In the genomic region with DNA sequence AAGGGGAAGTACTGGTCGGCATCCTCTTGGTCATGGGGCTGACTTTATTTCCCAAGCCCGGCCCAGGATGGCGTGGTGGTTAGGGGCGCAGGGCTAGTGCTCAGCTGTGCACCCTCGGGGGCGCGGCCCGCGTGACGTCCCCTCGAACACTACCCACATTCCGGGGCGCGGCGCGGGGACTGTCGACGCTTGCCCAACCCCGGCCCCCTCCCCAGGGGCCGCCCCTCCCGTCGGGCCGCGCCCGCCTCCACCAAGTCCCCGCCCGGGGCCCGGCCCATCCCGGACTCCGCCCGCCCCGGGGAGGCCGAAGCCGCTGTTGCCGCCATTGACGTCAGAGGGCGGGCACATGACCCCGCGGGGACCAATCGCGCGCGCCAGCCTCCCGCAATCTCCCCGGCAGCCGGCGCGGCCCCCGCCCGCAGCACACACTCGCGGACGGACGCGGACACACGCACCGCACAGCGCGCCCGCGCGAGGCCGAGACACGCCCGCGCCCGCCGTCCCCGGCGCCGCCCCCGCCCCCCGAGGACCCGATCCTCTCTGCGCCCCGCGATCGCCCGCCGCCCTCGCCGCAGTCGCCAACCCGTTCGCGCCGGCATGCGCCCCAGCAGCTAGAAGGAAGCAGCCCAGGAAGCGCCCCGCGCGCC, we compare ENCODE assay signal across 8 mouse cellular contexts. TPM values are rescaled to one million over a fixed set of nuclear protein-coding genes. Genes with fewer than 3 reads are reported as not detected.
DNase-seq lines count a peak whose midpoint lies in the region; ATAC-seq lines count a peak whose summit lies in the region.

No protein-coding gene starts in this region.

- H3K9me3 ChIP-seq in hindbrain, embryonic 14.5 days (ENCODE audit: control insufficient read depth, low read length), result no peaks in the 10 kb centered on the region

- H3K4me2 ChIP-seq in hindbrain, embryonic 14.5 days (replicated peaks), result peak overlapping the region; percentile 94

- H3K4me1 ChIP-seq in hindbrain, embryonic 14.5 days (replicated peaks; ENCODE audit: control insufficient read depth, insufficient read depth, low read length), result peaks cover 26% of the 10 kb centered on the region

- H3K27ac ChIP-seq in hindbrain, embryonic 14.5 days, result peak overlapping the region; percentile 95

- peak; percentile 87 for ATAC-seq in hindbrain, embryonic 14.5 days (ENCODE audit: low FRiP score)

- no peaks in the 10 kb centered on the region for H3K36me3 ChIP-seq in hindbrain, embryonic 14.5 days (replicated peaks; ENCODE audit: control insufficient read depth, insufficient read depth)

- peak; percentile 91 for DNase-seq in T-cell, adult 2 months (ENCODE audit: low spot score)
- DNase-seq in cerebellum, postnatal 25 days, result peak; percentile 95 to 97
- peak; percentile 85 for DNase-seq in frontal cortex, postnatal 25 days (ENCODE audit: low spot score in 2 of 2)
- peak; percentile 91 for DNase-seq in hindbrain, embryonic 14.5 days (ENCODE audit: low spot score)
- DNase-seq in left cerebral cortex, adult 11 months (ENCODE audit: low spot score), result peak; percentile 91
- DNase-seq in lung, postnatal 36 days, result peak; percentile 97
- DNase-seq in retina, embryonic 14.5 days (ENCODE audit: low spot score), result peak; percentile 90
- DNase-seq in thymus, postnatal 36 days, result peak; percentile 93 to 95

- H3K9ac ChIP-seq in hindbrain, embryonic 14.5 days, result peak overlapping the region; percentile 99

- WGBS in hindbrain, embryonic 14.5 days, result under 1% methylated on average over 48 of the region's 92 CpGs

- no peaks in the 10 kb centered on the region for H3K27me3 ChIP-seq in hindbrain, embryonic 14.5 days (ENCODE audit: control insufficient read depth, insufficient read depth, low read length)

- peak overlapping the region; percentile 99 for H3K4me3 ChIP-seq in hindbrain, embryonic 14.5 days (replicated peaks; ENCODE audit: low read length)

RNA-seq across cellular contexts. Expression of gene Cmip, which starts 0.4 kb away (rescaled TPM):
- 131 and 143 TPM in 2 replicates for polyA plus RNA-seq in hindbrain, embryonic 14.5 days (2014; fragmentation: Nextera tagmentation; extraction: Ambion mirVana)

Comparison
In these comparisons a context has a peak if more than half of its experiments do, and no peak if none do; other contexts are left out.
1. Peak in every context shown above with its lines: DNase-seq, ATAC-seq, H3K4me3 ChIP-seq and H3K27ac ChIP-seq.